Mouse (Mus musculus) frontal cortex, postnatal 14 days (tissue): Measurements from ENCODE around the gene Tmem230.
"Not testable (repeated sequence)": the region's sequence is repeated elsewhere in the genome, so short reads cannot be mapped to it uniquely, and the experiment has no call there.

Experiments used
- DNase-seq, 2 experiments: peaks; one replicate each; pipeline ENCODE4 v3.0.0; 2022; ENCODE audit warnings: low spot score in 2 of 2

The Tmem230 gene

DNA sequence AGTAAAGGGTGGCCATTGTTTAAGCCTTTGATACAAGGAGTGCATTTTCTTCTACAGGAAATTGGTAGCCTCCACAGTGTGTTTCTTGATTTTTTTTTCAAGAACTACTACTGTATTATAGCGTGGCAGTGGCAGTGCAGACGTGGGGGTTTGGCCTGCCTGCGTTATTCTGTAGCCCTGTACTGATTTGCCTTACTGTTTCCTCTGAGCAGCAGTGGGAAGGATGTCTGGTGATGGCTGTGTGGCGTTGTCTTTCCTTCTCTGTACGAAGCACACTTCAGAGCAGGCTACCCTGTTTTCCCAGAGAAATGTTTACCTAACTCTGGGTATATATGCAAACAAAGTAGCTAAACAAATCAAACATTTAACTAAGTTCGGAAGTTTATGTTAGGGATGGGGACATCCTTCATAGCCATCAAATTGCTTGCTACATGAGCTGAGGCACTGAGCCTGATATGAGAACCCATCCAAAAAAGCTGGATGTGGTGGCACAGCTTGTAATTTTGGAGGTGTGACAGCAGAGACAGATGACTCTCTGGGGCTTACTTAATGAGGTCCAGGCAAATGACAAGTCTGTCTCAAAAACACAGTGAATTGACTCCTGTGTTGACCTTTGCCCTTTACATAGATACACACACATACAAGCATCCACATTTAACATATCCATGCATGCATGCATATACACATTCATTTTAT lies 25.2 kb upstream of the Tmem230 start:
- DNase-seq, result no peak

DNA sequence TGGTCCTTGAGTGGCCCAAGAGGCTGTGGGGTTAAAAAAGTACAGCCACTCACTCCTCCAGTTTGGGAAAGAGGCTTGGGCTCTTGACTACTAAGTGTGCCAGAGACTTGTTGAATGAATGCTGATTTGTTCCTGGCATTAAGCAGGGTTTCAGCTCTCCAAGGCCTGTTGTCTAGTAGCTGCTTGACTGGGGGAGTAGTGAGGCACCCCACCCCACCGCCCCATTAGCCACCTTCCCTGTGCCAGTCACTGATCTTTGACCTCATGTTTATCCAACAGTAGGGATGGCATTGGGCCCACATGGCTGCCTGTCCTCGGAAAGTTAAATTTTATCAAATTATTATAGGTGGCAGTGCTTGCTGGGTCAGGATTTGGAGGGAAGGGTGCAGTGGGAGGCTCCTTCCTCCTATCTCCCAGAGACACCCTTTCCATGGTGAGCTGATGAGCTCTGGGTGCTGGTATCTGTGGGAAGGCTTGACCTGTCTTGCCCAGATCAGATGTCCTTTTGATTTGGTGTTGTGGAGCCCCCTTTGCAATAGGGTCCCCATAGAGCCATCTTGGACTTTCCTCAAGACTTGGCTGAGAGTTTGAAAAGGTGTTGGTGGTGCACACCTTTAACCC lies 22.8 kb upstream of the Tmem230 start:
- no peak for DNase-seq

DNA sequence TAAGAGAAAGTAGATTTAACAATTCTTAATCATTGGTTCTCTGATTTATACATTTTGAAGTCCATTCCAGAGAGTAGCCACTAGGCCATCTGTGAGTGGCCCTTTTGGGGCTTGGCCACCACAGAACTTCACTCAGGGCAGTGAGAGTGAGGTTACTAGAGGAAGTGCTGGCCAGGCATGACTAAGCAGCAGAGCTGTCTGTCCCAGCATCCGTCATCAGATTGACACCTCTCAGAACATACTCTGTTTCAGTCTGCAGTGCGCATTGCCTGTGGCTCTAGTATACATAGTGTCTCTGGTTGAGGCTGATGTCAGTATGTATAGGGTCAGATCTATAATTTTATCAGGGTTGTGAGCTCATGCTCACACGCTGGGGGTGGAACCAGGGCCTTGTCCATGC lies 21.6 kb upstream of the Tmem230 start:
- DNase-seq, result no peak

DNA sequence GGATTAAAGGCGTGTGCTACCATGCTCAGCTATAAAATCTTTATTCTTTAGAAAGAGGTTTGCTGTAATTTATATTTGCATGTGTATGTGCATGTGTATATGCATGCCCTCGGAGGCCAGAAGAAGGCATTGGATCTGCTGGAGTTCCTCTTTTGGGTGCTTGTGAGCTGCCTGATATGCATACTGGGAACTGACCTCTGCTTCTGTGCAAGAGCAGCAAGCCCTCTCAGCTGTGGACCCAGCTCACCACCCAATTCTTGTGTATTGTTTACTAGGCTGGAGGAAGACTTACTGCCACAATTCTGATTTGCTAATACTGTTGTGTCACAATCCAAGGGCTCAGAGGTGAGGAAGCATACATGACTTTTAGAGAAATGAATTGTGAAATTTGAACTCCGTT lies 18.5 kb upstream of the Tmem230 start:
- DNase-seq, result no peak

DNA sequence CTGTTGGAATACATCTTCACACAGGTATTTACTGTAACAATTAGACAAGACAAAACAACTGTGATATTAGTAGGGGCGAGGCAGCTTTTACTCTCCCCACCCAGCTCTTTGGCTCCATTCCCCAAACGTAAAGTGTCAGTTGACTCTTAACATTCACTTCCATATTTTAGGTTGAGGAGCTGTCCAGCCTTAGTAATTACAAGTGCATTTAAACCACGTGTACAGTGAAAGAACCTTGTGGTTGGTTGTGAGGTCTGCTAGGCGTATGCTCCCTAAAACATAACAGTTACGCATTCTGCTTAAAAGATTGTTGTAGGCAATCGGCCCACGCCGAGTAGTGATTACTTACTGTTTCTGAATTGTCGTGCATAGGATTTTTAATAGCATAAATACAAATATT lies 17.6 kb upstream of the Tmem230 start:
- no peak for DNase-seq

DNA sequence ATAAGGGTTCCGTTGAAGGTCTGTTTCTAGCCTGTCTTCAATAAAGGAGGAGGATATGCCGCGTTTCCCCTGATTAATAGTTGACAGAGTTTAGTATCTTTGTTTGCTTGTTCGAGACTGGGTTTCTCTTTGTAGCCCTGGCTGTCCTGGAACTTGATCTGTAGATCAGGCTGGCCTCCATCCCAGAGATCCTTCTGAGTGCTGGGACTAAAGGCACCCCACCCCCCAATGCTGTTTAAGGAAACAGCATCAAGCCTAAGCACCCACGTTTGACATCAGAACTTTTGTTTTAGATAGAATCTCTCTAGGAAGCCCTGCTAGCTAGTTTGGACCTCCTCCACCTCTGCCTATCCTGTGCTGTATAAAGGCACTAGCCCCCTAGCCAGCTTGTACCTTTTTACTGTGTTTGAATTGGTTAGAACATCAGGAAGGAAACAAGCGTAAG lies 16.7 kb upstream of the Tmem230 start:
- DNase-seq, result no peak

DNA sequence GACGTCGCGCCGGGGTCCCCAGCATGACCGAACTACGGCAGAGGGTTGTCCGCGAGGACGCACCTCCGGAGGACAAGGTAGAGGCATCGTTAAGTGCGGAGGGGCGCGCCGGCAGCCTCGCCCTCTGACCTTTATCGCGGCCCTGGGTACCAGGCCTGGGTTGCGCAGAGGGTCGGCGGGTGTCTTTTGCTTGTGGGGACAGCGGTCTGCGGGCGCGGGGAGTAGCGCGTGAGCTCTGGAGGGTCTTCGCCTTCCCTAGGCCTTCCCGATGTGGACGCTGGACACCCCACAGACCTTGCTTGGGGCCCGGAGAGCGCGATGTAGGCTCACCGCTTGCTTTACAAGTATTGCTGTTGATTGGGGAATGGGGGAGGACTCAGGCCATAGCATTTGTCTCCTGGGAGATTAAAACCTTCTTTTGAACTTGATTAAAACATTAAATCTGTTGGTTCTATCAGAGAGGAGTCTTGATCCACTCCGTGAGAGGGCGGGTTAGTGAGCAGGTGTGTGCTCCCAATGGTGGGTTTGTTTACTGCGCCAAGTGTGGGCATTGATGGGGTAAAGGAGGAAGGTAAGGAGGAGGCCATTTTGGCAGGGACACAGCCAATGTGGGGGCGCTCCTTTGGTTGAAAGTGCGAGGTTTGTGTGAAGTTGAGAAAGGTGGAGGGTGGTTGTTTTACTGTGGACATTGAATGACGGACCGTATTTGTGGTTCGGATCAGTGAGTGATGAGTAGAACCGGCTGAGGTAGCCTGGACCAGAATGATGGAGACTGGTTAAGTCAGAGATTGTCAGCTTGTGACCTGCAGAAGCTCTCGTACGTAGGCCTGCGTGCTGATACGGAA lies 16.0 kb upstream of the Tmem230 start:
- DNase-seq, result no peak

DNA sequence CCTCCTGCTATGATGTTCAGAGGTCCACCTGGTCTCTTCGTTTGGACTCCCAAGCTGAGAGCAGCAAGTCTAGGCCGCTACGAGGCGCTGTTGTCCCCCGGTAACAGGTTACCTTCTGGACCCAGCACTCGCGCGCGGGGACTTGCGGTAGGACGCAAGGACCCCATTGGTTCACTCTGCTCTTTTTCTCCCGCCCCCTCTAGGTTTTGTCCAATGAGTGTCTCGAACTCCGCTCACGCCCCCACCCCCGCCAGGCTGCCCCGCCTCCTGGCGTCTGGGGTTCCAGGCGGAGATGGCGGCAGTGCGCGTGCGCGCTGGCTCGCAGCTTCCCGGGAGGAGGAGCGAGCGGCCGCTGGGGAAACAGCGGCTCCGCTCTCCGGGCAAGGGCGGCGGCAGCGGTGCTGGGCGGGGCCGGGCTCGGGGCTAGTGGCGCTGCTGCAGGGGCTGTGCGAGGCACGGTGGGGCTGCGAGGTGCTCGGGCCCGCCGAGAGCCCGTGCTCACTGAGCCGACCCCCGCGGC lies 15.3 kb upstream of the Tmem230 start, which contains the start of gene Cds2:
Gene Cds2, plus strand, starts transcription at position 270 of the 520 bp plus-strand sequence.
- peak; percentile 97 to 98 for DNase-seq

DNA sequence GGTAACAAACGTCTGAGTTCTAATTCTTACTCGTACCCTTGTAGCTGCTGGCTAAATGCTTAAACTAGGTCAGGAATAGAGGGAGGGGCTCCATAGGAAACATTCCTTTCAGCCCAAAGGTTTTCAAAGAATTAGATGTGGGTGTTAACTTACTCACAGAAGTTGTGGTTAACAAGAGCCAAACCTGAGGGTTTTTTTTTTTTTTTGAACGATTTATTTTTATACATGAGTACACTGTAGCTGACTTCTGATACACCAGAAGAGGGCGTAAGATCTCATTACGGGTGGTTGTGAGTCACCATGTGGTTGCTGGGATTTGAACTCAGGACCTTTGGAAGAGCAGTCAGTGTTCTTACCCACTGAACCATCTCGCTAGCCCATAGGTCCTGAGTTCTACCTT lies 14.6 kb upstream of the Tmem230 start:
- no peak for DNase-seq

DNA sequence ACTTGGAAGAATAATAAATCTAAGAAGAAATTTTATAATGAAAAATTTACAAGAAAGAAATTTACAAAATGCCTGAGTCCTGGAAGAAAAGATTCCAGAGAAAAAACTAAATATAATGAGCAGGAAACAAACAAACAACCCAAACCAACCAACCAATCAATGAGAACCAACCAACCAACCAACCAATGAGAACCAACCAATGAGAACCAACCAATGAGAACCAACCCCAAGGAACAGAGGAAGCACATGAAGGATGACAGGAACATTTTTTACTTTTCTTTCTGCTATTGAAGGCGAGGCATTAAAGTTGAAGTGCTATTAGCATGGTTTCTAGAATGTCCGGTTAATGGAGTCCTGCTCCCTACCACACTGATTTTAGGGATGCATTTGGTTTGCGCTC lies 13.0 kb upstream of the Tmem230 start:
- DNase-seq, result no peak

DNA sequence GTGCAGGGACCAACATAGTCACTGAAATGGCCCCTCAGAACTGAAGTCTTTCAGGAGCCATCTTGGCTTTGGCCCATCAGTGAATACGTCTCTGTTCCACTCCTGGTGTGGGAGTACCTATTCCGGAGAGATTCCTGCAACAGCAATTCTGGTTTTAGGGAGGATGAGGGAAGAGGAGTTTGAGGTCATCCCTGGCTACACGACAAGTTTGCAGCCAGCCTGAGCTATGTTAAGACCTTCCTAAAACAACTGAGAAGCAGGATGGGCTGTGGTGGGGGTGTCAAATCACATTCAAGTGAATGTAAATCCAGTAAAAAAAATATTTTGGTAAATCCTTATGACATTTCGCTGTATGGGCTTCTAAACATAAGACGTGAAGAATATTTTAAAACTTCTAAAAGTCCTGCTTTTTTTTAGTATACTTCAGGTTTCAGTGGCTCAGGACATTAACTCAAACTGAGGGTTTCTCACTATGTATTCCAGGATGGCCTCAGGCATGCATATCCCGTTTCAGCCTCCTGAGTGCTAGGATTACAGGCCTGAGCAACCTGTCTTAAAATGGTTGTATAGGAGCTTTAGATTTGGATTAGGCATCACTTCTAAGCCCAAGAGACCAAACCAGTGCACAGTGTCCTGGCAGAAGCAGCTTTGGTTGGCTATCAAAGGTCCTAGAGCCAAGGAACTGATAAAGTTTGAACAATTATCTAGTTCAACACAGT lies 9.9 kb upstream of the Tmem230 start:
- DNase-seq, result no peak

DNA sequence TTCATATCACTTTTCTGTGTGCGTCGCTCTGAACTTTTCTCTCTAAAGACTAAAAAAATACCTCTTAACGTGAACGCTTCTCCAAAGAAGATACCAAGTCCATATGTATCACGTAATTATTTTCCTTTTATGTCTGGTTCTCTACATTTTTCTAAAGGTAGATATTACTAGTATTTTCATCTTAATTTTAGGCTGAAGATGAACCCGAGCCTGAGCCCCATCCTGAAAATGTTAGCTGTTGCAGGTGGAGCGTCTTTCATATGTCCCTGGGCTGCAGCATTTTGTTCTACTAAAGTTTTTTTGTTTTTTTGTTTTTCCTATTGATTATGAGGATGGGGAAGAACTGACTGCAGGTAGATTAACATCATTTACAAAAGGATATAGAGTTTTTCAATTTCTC lies 6.0 kb upstream of the Tmem230 start:
- no peak for DNase-seq

DNA sequence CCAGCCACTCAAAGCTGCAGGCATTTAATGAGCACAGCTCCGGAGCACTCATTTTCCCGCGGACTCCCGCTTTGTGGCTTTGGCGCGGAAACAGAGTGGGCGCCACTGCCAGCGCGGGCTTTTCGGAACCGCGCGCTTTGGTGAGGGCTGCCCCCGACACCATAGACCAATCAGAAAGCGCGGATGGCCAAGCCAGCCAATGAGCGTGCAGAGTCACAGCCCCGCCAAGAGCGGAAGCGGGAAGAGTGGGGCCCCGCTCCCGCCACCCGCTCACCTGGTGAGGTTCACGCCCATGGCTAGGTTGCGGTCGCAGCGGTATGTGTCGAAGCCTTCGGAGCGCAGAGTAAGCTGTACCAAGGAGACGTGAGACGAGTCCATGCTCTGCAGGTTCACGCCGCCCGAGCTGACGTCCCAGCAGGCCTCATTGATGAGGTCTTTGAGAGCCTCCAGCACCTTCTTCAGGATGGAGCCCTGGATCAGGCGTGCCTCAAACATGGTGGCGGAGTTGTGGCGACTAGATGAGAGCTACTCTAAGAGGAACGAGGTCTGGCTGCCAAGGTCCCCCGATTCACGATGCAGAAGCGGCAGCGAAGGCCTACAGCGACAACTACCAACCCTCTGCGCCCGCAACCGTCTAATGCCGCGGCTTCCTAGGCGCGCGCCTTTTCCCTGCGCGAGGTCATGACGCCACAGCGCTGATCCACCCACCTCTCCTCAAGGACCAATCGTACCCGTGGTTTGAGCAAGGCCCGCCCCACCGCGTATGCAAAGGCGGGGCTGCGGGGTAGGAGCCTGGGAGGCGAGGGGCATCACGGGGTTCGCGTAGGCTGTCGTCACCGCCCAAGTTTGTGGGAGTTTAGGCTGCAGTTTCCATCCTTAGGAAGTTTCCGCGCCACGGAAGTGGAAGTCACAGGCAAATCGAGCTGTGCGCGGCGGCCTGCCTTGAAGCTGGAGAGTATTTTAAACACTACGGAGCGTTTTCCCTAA lies 5.2 kb upstream of the Tmem230 start, which contains the start of gene Pcna:
Gene Pcna, minus strand, starts transcription at position 773 of the 987 bp plus-strand sequence.
- peak; percentile 94 for DNase-seq

DNA sequence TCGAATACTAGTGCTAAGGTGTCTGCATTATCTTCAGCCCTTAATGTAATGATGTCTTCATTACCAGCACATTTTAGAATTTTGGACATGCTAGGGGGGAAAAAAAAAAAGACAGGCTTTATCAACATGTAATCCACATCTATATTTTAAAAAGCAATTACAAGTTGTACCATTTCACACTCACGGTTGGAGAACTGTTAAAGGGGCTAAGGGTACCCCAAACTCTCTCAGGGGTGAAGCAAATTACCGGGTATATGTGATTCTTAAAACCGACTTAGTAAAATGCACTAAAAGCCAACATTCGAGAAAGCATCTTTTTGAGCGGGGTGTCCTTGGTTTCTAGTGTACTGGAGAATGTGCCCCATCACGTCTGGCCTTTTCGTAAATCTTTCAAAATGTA lies 4.3 kb upstream of the Tmem230 start:
- no peak for DNase-seq

DNA sequence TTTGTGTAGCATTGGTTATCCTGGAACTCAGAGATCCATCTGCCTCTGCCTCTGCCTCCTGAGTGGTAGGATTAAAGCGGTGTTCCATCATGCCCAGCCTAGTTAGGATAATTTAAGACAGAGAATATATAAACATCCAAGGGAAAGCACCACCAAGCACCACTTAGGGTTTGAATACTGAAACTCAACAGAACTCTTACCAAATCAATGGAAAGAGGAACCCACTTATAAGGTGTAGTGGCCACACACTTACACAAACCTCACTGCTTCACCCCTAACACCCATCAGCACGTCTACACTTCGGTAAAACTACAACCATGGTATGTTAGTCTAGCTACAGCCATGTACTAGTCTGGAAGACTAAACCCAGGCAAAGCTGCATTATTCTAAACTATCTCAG lies 4.2 kb downstream of the Tmem230 start:
- no peak for DNase-seq

DNA sequence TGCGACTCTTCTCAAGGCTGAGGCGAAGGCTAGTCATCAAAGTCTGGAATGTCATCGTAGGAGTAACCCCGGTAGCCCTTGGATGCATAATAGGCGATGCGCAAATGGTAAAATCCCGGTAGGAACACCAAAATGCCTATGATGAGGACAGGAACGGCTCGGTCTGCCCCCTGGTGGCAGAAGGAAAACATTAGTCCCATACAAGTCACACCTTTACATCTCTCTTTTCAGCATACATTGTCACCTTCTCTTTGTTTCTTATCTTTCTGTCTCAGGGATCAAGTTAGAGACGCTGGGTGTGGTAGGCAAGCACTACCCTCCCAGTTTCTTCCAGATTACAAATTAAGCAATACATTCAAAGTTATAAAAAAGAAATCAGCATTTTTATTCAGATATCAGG lies 7.2 kb downstream of the Tmem230 start:
- peak in 1 of 2 experiments; percentile 67 for DNase-seq

DNA sequence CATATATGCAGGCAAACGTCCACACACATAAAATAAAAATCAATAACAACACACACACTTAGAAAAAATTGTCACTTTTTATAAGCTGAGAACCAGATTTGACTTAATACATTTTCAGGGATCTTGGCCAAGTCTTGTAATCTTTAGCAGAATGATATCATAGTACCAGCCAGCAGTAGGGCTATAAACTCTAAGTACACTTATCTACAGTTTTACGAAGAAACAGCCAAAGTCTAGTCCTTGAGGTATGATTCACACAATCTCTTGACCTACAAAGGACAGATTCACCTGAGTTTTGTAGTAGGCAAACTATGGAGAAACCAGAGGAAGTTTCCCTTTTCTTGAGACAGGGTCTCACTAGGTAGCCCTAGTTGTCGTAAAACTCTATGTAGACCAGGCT lies 8.2 kb downstream of the Tmem230 start:
- DNase-seq, result not testable (repeated sequence)

DNA sequence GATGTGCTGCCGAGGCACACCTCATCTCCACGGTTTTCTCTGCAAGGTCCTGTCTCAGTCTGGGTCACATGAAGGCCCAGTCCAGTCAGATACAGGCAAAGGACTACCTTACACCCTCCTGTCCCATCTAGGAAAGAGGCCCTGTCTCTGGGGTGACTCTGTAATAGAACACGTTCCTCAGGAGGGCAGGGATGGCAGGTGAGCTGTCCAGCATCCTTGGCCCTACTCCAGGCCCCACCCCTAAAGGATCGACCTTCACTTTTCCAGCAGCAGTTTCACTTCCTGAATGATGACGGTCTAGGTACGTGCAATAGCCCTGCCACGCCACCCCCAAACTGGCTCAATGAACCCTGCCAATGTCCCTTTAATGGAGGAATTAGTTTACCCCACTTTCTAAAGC lies 11.6 kb downstream of the Tmem230 start:
- no peak for DNase-seq

DNA sequence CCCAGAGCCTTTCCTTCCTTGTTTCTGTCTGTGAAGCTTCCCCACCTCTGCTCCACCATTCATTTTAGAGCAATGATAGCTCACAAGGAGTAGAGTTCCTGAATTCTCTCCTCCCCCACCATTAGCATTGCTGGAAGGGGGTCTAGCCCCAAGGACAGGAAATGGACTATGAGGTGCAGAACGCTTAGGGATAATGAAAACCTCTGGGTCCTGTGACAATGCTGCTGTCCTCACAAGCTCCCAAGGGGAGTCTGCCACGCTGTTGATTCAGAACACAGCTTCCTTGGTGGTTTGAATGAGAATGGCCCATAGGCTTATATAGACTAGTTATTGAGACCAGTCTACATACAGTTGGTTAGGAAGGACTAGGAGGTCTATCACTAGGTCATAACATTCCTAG lies 12.3 kb downstream of the Tmem230 start:
- DNase-seq, result no peak

DNA sequence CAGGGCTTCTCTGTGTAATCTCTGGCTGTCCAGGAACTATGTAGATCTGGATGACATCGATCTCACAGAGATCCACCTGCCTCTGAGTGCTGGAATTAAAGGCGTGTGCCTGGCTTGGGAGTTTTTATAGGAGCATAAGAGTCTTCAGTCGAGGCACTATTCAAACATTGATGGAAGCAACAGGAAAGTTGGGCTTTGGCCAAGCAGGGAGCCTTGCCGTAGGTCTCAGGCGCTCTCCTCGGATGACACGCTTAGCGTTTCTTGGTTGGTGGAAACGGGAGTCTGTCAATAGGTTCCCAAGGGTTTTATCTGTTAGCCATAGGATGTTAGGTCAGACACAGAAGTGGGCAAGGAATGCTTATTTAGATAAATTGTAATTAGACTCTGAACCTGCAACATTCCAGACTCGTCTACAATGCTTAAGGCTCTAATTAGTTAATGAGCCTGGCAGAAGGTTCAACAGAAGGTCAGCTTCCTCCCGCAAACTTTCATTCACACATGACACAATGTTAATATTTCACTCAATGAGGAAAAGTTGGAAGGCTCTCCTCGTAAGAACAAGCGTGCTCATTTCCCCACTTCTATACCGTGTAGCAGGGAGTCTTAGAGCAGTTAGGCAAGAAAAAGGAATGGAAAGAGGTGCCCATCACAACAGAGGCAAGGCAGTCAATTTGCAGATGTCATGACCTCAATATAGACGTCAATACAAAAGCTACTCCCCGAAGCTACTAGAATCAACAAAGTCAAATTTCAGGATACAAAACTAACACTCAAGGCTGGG lies 13.4 kb downstream of the Tmem230 start:
- DNase-seq, result no peak
